8 mouse cellular contexts compared by ENCODE assay signal in the genomic region with DNA sequence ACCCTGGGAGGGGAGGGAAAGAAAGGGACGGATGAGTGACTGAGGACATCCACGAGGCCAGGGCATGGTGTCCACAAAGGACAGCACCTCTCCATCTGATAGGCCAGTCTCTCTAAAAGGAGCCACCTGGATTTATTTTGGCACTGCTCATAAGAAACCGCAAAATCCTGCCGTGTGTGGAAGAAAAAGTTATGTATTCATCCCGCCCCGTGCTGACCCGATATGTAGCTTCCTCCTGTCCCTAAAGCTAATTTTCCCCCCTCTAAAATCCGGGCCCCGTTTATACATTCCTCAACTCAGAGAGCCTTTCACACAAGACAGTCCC. TPM values are rescaled to one million over a fixed set of nuclear protein-coding genes. Genes with fewer than 3 reads are reported as not detected.
DNase-seq lines count a peak whose midpoint lies in the region; ATAC-seq and TF ChIP-seq lines count a peak whose summit lies in the region.

No protein-coding gene starts in this region.

- TF ChIP-seq CTCF in kidney, adult 2 months (conservative IDR thresholded peaks at IDR 0.05; ENCODE audit: insufficient read depth, insufficient read length, low read depth, low read length) = no peak
- no peak for TF ChIP-seq CTCF in bone marrow macrophage, adult 2 months (IDR thresholded peaks at IDR 0.05; ENCODE audit: low read depth, low read length)

- no peak for TF ChIP-seq POLR2A in kidney, adult 2 months (IDR thresholded peaks at IDR 0.05; ENCODE audit: low read depth, low read length)
- no peak for TF ChIP-seq POLR2A in bone marrow macrophage, adult 2 months (IDR thresholded peaks at IDR 0.05; ENCODE audit: borderline replicate concordance, low read depth, low read length)

- peaks cover 17% of the 10 kb centered on the region for H3K36me3 ChIP-seq in kidney, adult 2 months (ENCODE audit: control insufficient read depth, insufficient read depth, low read length)
- H3K36me3 ChIP-seq in hindbrain, embryonic 12.5 days = peaks cover 14% of the 10 kb centered on the region
- H3K36me3 ChIP-seq in midbrain, embryonic 13.5 days = no peaks in the 10 kb centered on the region

- H3K4me3 ChIP-seq in kidney, adult 2 months (ENCODE audit: insufficient read depth, low read depth, low read length) = peak overlapping the region; percentile 98
- H3K4me3 ChIP-seq in bone marrow macrophage, adult 2 months (ENCODE audit: insufficient read depth, low read length) = peak overlapping the region; percentile 91
- H3K4me3 ChIP-seq in hindbrain, embryonic 12.5 days = peak overlapping the region; percentile 72
- H3K4me3 ChIP-seq in midbrain, embryonic 13.5 days (replicated peaks) = peak overlapping the region; percentile 70

- 5% methylated on average over 9 of the region's 9 CpGs for WGBS in kidney, adult 2 months
- WGBS in hindbrain, embryonic 12.5 days = 2% methylated on average over 9 of the region's 9 CpGs
- under 1% methylated on average over 9 of the region's 9 CpGs for WGBS in midbrain, embryonic 13.5 days

- H3K9me3 ChIP-seq in hindbrain, embryonic 12.5 days (replicated peaks) = no peaks in the 10 kb centered on the region
- H3K9me3 ChIP-seq in midbrain, embryonic 13.5 days = no peaks in the 10 kb centered on the region

- no peaks in the 10 kb centered on the region for H3K27me3 ChIP-seq in kidney, adult 2 months (replicated peaks; ENCODE audit: control insufficient read depth, insufficient read depth, low read length)
- H3K27me3 ChIP-seq in hindbrain, embryonic 12.5 days = peaks cover 8% of the 10 kb centered on the region
- peaks cover 29% of the 10 kb centered on the region for H3K27me3 ChIP-seq in midbrain, embryonic 13.5 days

- H3K4me2 ChIP-seq in hindbrain, embryonic 12.5 days (replicated peaks) = peak overlapping the region; percentile 93
- H3K4me2 ChIP-seq in midbrain, embryonic 13.5 days (replicated peaks) = peak overlapping the region; percentile 94

- peaks cover 7% of the 10 kb centered on the region; the same call in 1 of the 2 replicates for H3K4me1 ChIP-seq in kidney, adult 2 months (ENCODE audit: control insufficient read depth, insufficient read depth, low read length)
- peaks cover 9% of the 10 kb centered on the region for H3K4me1 ChIP-seq in bone marrow macrophage, adult 2 months (ENCODE audit: control insufficient read depth, insufficient read depth, low read length)
- peaks cover 28% of the 10 kb centered on the region for H3K4me1 ChIP-seq in hindbrain, embryonic 12.5 days
- H3K4me1 ChIP-seq in midbrain, embryonic 13.5 days (replicated peaks) = peaks cover 50% of the 10 kb centered on the region

- peak overlapping the region; percentile 90 for H3K9ac ChIP-seq in hindbrain, embryonic 12.5 days
- H3K9ac ChIP-seq in midbrain, embryonic 13.5 days (replicated peaks) = peak overlapping the region; percentile 87

- ATAC-seq in hindbrain, embryonic 12.5 days (ENCODE audit: low FRiP score) = no peak
- ATAC-seq in midbrain, embryonic 13.5 days = no peak

- peak; percentile 46 for DNase-seq in kidney, adult 2 months
- no peak for DNase-seq in kidney, adult 8-10 months
- DNase-seq in ovary, adult 18-20 months (ENCODE audit: low spot score) = no peak
- DNase-seq in right cerebral cortex, postnatal 36 days (ENCODE audit: low spot score in 2 of 2) = no peak
- DNase-seq in layer of hippocampus, adult 9-10 months (ENCODE audit: low spot score) = no peak

- H3K27ac ChIP-seq in kidney, adult 2 months (ENCODE audit: insufficient read depth, low read depth, low read length) = peak overlapping the region; percentile 83
- no peak overlapping the region for H3K27ac ChIP-seq in bone marrow macrophage, adult 2 months (ENCODE audit: insufficient read depth, low read depth, low read length)
- H3K27ac ChIP-seq in hindbrain, embryonic 12.5 days = peak overlapping the region; percentile 96
- H3K27ac ChIP-seq in midbrain, embryonic 13.5 days = peak overlapping the region; percentile 81

RNA-seq across cellular contexts. Expression of gene Zfp36l1, which starts 2.3 kb away (rescaled TPM):
- 109 and 111 TPM in 2 replicates for polyA plus RNA-seq in kidney, adult 2 months (2012; rRNA removed)
- polyA plus RNA-seq in bone marrow macrophage, adult 2 months (2012; ENCODE audit: insufficient read depth, insufficient read length, missing spikeins) = 265 and 268 TPM in 2 replicates
- polyA plus RNA-seq in hindbrain, embryonic 12.5 days (2016; fragmentation: Nextera tagmentation; extraction: Ambion mirVana) = 87.2 and 92.3 TPM in 2 replicates
- 51.7 and 60.1 TPM in 2 replicates for polyA plus RNA-seq in midbrain, embryonic 13.5 days (2015; fragmentation: Nextera tagmentation; extraction: Ambion mirVana)
